Mouse (Mus musculus) midbrain, embryonic 11.5 days (tissue): Measurements from ENCODE around the gene Sox6. TPM values are rescaled to one million over a fixed set of nuclear protein-coding genes. Genes with fewer than 3 reads are reported as not detected.
A peak's percentile ranks its signal among the peaks of the same experiment; 100 is the strongest.

Experiments used
- ATAC-seq: fragments of 200-750 bp; cut with Nextera tagmentation; 2 replicates; pipeline ENCODE4 v1.8.0; 2017; ENCODE audit warnings: moderate TSS enrichment, moderate library complexity; ENCODE audit not compliant: low FRiP score
- DNase-seq: peaks from one replicate; pipeline ENCODE4 v3.0.0; 2015; ENCODE audit warnings: low spot score; ENCODE audit errors: missing footprints
- H3K27ac ChIP-seq: fragments of 300-500 bp; sonication (generic); 2 replicates; pipeline ENCODE4 v1.5.1; 2014; ENCODE audit warnings: low read depth, low read length
- H3K27me3 ChIP-seq: fragments of 300-500 bp; sonication (generic); 2 replicates; pipeline ENCODE4 v1.6.1; 2014; ENCODE audit warnings: mild to moderate bottlenecking, low read length, moderate library complexity, mixed read lengths; ENCODE audit not compliant: control insufficient read depth, insufficient read depth
- H3K36me3 ChIP-seq: fragments of 300-500 bp; sonication (generic); 2 replicates; pipeline ENCODE4 v1.6.1; 2014; ENCODE audit warnings: mild to moderate bottlenecking, low read length, moderate library complexity, mixed read lengths; ENCODE audit not compliant: control insufficient read depth, insufficient read depth
- H3K4me1 ChIP-seq: fragments of 300-500 bp; sonication (generic); 2 replicates; pipeline ENCODE4 v1.6.1; 2014; ENCODE audit warnings: low read length; ENCODE audit not compliant: control insufficient read depth, insufficient read depth
- H3K4me2 ChIP-seq: fragments of 300-500 bp; sonication (generic); 2 replicates; pipeline ENCODE4 v1.6.1; 2014; ENCODE audit warnings: mild to moderate bottlenecking, moderate library complexity
- H3K4me3 ChIP-seq: fragments of 300-500 bp; sonication (generic); 2 replicates; pipeline ENCODE4 v1.5.1; 2014; ENCODE audit warnings: low read depth, low read length
- H3K9ac ChIP-seq: fragments of 300-500 bp; sonication (generic); 2 replicates; pipeline ENCODE4 v1.6.1; 2014; ENCODE audit warnings: low read length
- H3K9me3 ChIP-seq: fragments of 300-500 bp; sonication (generic); 2 replicates; pipeline ENCODE4 v1.6.1; 2016; ENCODE audit warnings: low read length; ENCODE audit not compliant: control insufficient read depth
- WGBS: fragments of 180-500 bp; shearing (Covaris S2); extraction: QIAGEN DNeasy Blood & Tissue Kit; methylation state at CpG from one replicate; pipeline ENCODE4 v1.1.7; 2014; 5-methylcytosine and 5-hydroxymethylcytosine counted together
- polyA plus RNA-seq: library from polyadenylated mRNA; unstranded; fragments of >200 nt; fragmentation: Nextera tagmentation; extraction: Ambion mirVana; gene quantifications from 2 replicates; pipeline ENCODE4 v1.2.1, GENCODE M21; 2014

Gene Sox6
- polyA plus RNA-seq, 1 experiment from 2014 or later, result 42.7 TPM

GRCm38 (mm10) chr7:115888561-115888960 is 150.0 kb downstream of the Sox6 start:
- 96% methylated on average over 1 of the region's 1 CpGs for WGBS
- ATAC-seq, result no peak

GRCm38 (mm10) chr7:115888120-115888519 is 150.5 kb downstream of the Sox6 start:
- H3K27me3 ChIP-seq, result no peaks in the 10 kb centered on the region
- H3K4me1 ChIP-seq, result no peaks in the 10 kb centered on the region
- H3K4me2 ChIP-seq, result no peak overlapping the region
- H3K36me3 ChIP-seq, result no peaks in the 10 kb centered on the region
- WGBS, result 86% methylated on average over 7 of the region's 7 CpGs
- no peak for DNase-seq
- ATAC-seq, result no peak
- H3K4me3 ChIP-seq, result no peak overlapping the region
- H3K27ac ChIP-seq, result no peak overlapping the region
- H3K9me3 ChIP-seq, result no peaks in the 10 kb centered on the region
- H3K9ac ChIP-seq, result no peak overlapping the region

More at GRCm38 (mm10) chr7:115888561-115888960, 150.0 kb downstream of the Sox6 start:
- no peak overlapping the region for H3K4me2 ChIP-seq
- no peaks in the 10 kb centered on the region for H3K4me1 ChIP-seq
- no peak overlapping the region for H3K27ac ChIP-seq
- H3K36me3 ChIP-seq, result no peaks in the 10 kb centered on the region
- no peaks in the 10 kb centered on the region for H3K27me3 ChIP-seq
- DNase-seq, result no peak
- no peaks in the 10 kb centered on the region for H3K9me3 ChIP-seq
- no peak overlapping the region for H3K4me3 ChIP-seq
- H3K9ac ChIP-seq, result no peak overlapping the region

- H3K9ac ChIP-seq, result no peak overlapping the region
- no peaks in the 10 kb centered on the region for H3K36me3 ChIP-seq
- DNase-seq, result no peak
- no peak overlapping the region for H3K27ac ChIP-seq
- H3K27me3 ChIP-seq, result no peaks in the 10 kb centered on the region
- H3K4me1 ChIP-seq, result peaks cover 8% of the 10 kb centered on the region
- H3K4me3 ChIP-seq, result no peak overlapping the region
- no peak overlapping the region for H3K4me2 ChIP-seq
- H3K9me3 ChIP-seq, result no peaks in the 10 kb centered on the region
- WGBS, result 95% methylated on average over 2 of the region's 2 CpGs
- ATAC-seq, result no peak
These were observed 165.7 kb downstream of the Sox6 start for GRCm38 (mm10) chr7:115872903-115873302.

- Histone ChIP-seq H3K36me3 (no peaks in the 10 kb centered on the region), H3K27ac (no peak overlapping the region), H3K9me3 (no peaks in the 10 kb centered on the region), H3K4me1 (peaks cover 34% of the 10 kb centered on the region), H3K4me3 (no peak overlapping the region), H3K4me2 (no peak overlapping the region), H3K27me3 (no peaks in the 10 kb centered on the region), H3K9ac (no peak overlapping the region)
- ATAC-seq (no peak), DNase-seq (no peak)
- 75% methylated on average over 2 of the region's 2 CpGs for WGBS
These were observed 170.1 kb downstream of the Sox6 start for GRCm38 (mm10) chr7:115868504-115868903.

GRCm38 (mm10) chr7:115867518-115868270 is 170.9 kb downstream of the Sox6 start:
- peaks cover 34% of the 10 kb centered on the region for H3K4me1 ChIP-seq
- no peak overlapping the region for H3K27ac ChIP-seq
- H3K9ac ChIP-seq, result no peak overlapping the region
- WGBS, result 17% methylated on average over 10 of the region's 10 CpGs
- no peak for ATAC-seq
- H3K27me3 ChIP-seq, result no peaks in the 10 kb centered on the region
- no peak overlapping the region for H3K4me3 ChIP-seq
- H3K4me2 ChIP-seq, result no peak overlapping the region
- no peaks in the 10 kb centered on the region for H3K9me3 ChIP-seq
- H3K36me3 ChIP-seq, result no peaks in the 10 kb centered on the region
- no peak for DNase-seq

- peak; percentile 58 for ATAC-seq
- WGBS, result 21% methylated on average over 9 of the region's 9 CpGs
- peak overlapping the region; percentile 28; the same call in 1 of the 2 replicates for H3K27ac ChIP-seq
These were observed 171.7 kb downstream of the Sox6 start for GRCm38 (mm10) chr7:115866698-115867500.

GRCm38 (mm10) chr7:115865979-115866697 is 172.5 kb downstream of the Sox6 start:
- WGBS, result 5% methylated on average over 9 of the region's 9 CpGs
- Histone ChIP-seq H3K36me3 (no peaks in the 10 kb centered on the region), H3K27me3 (no peaks in the 10 kb centered on the region), H3K4me3 (no peak overlapping the region), H3K4me1 (peaks cover 34% of the 10 kb centered on the region), H3K9ac (no peak overlapping the region), H3K27ac (peak overlapping the region; percentile 28; the same call in 1 of the 2 replicates), H3K9me3 (no peaks in the 10 kb centered on the region), H3K4me2 (peak overlapping the region; percentile 5; the same call in 1 of the 2 replicates)
- DNase-seq (peak; percentile 93), ATAC-seq (peak; percentile 86)

More at GRCm38 (mm10) chr7:115866698-115867500, 171.7 kb downstream of the Sox6 start:
- peak overlapping the region; percentile 5; the same call in 1 of the 2 replicates for H3K4me2 ChIP-seq
- H3K27me3 ChIP-seq, result no peaks in the 10 kb centered on the region
- H3K9ac ChIP-seq, result no peak overlapping the region
- H3K36me3 ChIP-seq, result no peaks in the 10 kb centered on the region
- peak; percentile 89 for DNase-seq
- H3K9me3 ChIP-seq, result no peaks in the 10 kb centered on the region
- peaks cover 34% of the 10 kb centered on the region for H3K4me1 ChIP-seq
- no peak overlapping the region for H3K4me3 ChIP-seq

- ATAC-seq (no peak), DNase-seq (no peak)
- 31% methylated on average over 6 of the region's 6 CpGs for WGBS
- Histone ChIP-seq H3K4me2 (no peak overlapping the region), H3K27ac (peak overlapping the region; percentile 28), H3K4me1 (peaks cover 34% of the 10 kb centered on the region), H3K4me3 (no peak overlapping the region), H3K36me3 (no peaks in the 10 kb centered on the region), H3K27me3 (no peaks in the 10 kb centered on the region), H3K9ac (peak overlapping the region; percentile 16; the same call in 1 of the 2 replicates), H3K9me3 (no peaks in the 10 kb centered on the region)
These were observed 173.4 kb downstream of the Sox6 start for GRCm38 (mm10) chr7:115865231-115865630.
